Mouse (Mus musculus): ENCODE measurements around the gene Cplx1.

DNA sequence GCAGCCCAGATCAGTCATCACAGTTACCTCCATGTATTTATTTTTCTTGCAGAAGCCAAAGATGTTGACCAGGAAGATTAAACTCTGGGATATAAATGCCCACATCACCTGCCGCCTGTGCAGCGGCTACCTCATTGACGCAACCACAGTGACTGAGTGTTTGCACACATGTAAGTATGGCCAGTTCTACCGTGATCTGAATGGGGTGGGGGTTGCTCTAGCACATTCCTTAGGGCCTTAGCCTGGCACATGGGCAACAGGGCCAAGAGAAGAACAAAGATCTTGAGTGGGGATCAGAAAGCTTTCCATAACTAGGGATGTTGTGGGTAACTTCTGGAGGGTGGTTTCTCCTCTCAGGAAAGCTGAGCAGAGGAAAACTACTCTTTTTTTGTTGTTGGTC, 76.1 kb downstream of the Cplx1 start:
- no peak for TF ChIP-seq CTCF (IDR thresholded peaks at IDR 0.05; ENCODE audit: control insufficient read depth, insufficient read depth, insufficient replicate concordance, low read depth, low read length)
- TF ChIP-seq POLR2A (IDR thresholded peaks at IDR 0.05; ENCODE audit: control insufficient read depth, low read depth, low read length): no peak
